Mouse (Mus musculus) ES-E14 (cell line): Measurements from ENCODE around the gene Thoc3.

Experiments
- HCFC1 ChIP-seq: IDR thresholded peaks from 2 replicates; pipeline ENCODE4 v1.6.1; 2012; ENCODE audit warnings: low read length, inconsistent platforms, borderline replicate concordance; ENCODE audit not compliant: insufficient read depth
- MAFK ChIP-seq: IDR thresholded peaks from 2 replicates; pipeline ENCODE4 v1.6.1; 2014; ENCODE audit warnings: mild to moderate bottlenecking, low read depth, low read length, inconsistent platforms; ENCODE audit not compliant: insufficient read depth
- ZC3H11A ChIP-seq: IDR thresholded peaks from 2 replicates; pipeline ENCODE4 v1.6.1; 2012; ENCODE audit warnings: low read depth, mild to moderate bottlenecking, inconsistent platforms, low read length, borderline replicate concordance
- ZNF384 ChIP-seq: IDR thresholded peaks from 2 replicates; pipeline ENCODE4 v1.6.1; 2012; ENCODE audit warnings: low read depth, low read length, inconsistent platforms

GRCm38 (mm10) chr13:54469012-54469354 is 334 bp upstream of the Thoc3 start:
- TF ChIP-seq ZC3H11A (no peak), HCFC1 (no peak), MAFK (no peak), ZNF384 (no peak; the same call in 1 of the 2 replicates)
